16 mouse cellular contexts compared by ENCODE assay signal in genomic region chr13:18530509-18530908, GRCm38 (mm10).
DNase-seq lines count a peak whose midpoint lies in the region; ATAC-seq and TF ChIP-seq lines count a peak whose summit lies in the region.
"Had no signal": no experiment of that assay in that cellular context is flagged by ENCODE, and none has a peak within 500 bp of the region (broad histone marks: within the 10 kb centered on the region; RNA-seq: fewer than 3 reads in every experiment).

No protein-coding gene starts in this region.

- H3K36me3 ChIP-seq in intestine, embryonic 14.5 days (ENCODE audit: control insufficient read depth, insufficient read depth, low read length): no peaks in the 10 kb centered on the region
- H3K36me3 ChIP-seq in intestine, embryonic 15.5 days: no peaks in the 10 kb centered on the region
- no peaks in the 10 kb centered on the region for H3K36me3 ChIP-seq in forebrain, postnatal 0 days (ENCODE audit: insufficient read depth)
- H3K36me3 ChIP-seq: forebrain, embryonic 12.5 days; heart, embryonic 12.5 days; midbrain, embryonic 12.5 days; neural tube, embryonic 12.5 days; stomach, embryonic 15.5 days had no signal

- H3K9ac ChIP-seq in intestine, embryonic 14.5 days (ENCODE audit: low read length): no peak overlapping the region
- H3K9ac ChIP-seq in intestine, embryonic 15.5 days: no peak overlapping the region
- H3K9ac ChIP-seq in forebrain, postnatal 0 days: no peak overlapping the region
- H3K9ac ChIP-seq: forebrain, embryonic 12.5 days; heart, embryonic 12.5 days; midbrain, embryonic 12.5 days; neural tube, embryonic 12.5 days; stomach, embryonic 15.5 days had no signal

- no peaks in the 10 kb centered on the region for H3K4me1 ChIP-seq in intestine, embryonic 14.5 days (replicated peaks; ENCODE audit: control insufficient read depth, insufficient read depth, low read length)
- H3K4me1 ChIP-seq in intestine, embryonic 15.5 days (replicated peaks): no peaks in the 10 kb centered on the region
- no peaks in the 10 kb centered on the region for H3K4me1 ChIP-seq in forebrain, postnatal 0 days (ENCODE audit: insufficient read depth)
- H3K4me1 ChIP-seq: forebrain, embryonic 12.5 days; heart, embryonic 12.5 days; midbrain, embryonic 12.5 days; neural tube, embryonic 12.5 days; stomach, embryonic 15.5 days had no signal

- no peaks in the 10 kb centered on the region for H3K9me3 ChIP-seq in intestine, embryonic 14.5 days (ENCODE audit: control insufficient read depth, low read length)
- no peaks in the 10 kb centered on the region for H3K9me3 ChIP-seq in intestine, embryonic 15.5 days
- no peaks in the 10 kb centered on the region for H3K9me3 ChIP-seq in forebrain, postnatal 0 days (ENCODE audit: low read length)
- H3K9me3 ChIP-seq: forebrain, embryonic 12.5 days; midbrain, embryonic 12.5 days; neural tube, embryonic 12.5 days; stomach, embryonic 15.5 days had no signal

- H3K4me2 ChIP-seq in intestine, embryonic 14.5 days (ENCODE audit: low read length): no peak overlapping the region
- no peak overlapping the region for H3K4me2 ChIP-seq in intestine, embryonic 15.5 days (replicated peaks)
- H3K4me2 ChIP-seq in forebrain, postnatal 0 days (ENCODE audit: low read depth): no peak overlapping the region
- H3K4me2 ChIP-seq: forebrain, embryonic 12.5 days; heart, embryonic 12.5 days; midbrain, embryonic 12.5 days; neural tube, embryonic 12.5 days; stomach, embryonic 15.5 days had no signal

- H3K4me3 ChIP-seq in intestine, embryonic 14.5 days (ENCODE audit: low read depth, low read length): no peak overlapping the region
- H3K4me3 ChIP-seq in intestine, embryonic 15.5 days (replicated peaks): no peak overlapping the region
- H3K4me3 ChIP-seq in forebrain, postnatal 0 days (ENCODE audit: low read depth, low read length): no peak overlapping the region
- H3K4me3 ChIP-seq: forebrain, embryonic 12.5 days; heart, embryonic 12.5 days; layer of hippocampus, adult 2 months; midbrain, embryonic 12.5 days; neural tube, embryonic 12.5 days; stomach, embryonic 15.5 days had no signal

- TF ChIP-seq CTCF in forebrain, postnatal 0 days (IDR thresholded peaks at IDR 0.05; ENCODE audit: low read depth): no peak

- ATAC-seq in intestine, embryonic 14.5 days (replicated peaks; ENCODE audit: low FRiP score, low TSS enrichment, low read depth): no peak
- ATAC-seq in intestine, embryonic 15.5 days: no peak
- no peak for ATAC-seq in forebrain, postnatal 0 days
- ATAC-seq: lung, postnatal 0 days had no signal

- peak; percentile 59 for DNase-seq in intestine, embryonic 14.5 days (ENCODE audit: low spot score)
- DNase-seq in 416B (ENCODE audit: low read depth) (peak; percentile 31), NIH3T3 (ENCODE audit: low read depth) (peak; percentile 54)
- peak; percentile 49 for DNase-seq in forelimb bud, embryonic 11.5 days (ENCODE audit: low read depth, low spot score)
- no peak for DNase-seq in cerebellum, adult 18-20 months
- DNase-seq in spleen, adult 12 weeks (ENCODE audit: low spot score): no peak
- no peak for DNase-seq in forebrain, postnatal 0 days
- DNase-seq: left cerebral cortex, postnatal 4 days had no signal

- H3K27ac ChIP-seq in intestine, embryonic 14.5 days (ENCODE audit: low read depth): no peak overlapping the region
- no peak overlapping the region for H3K27ac ChIP-seq in intestine, embryonic 15.5 days
- no peak overlapping the region for H3K27ac ChIP-seq in forebrain, postnatal 0 days (ENCODE audit: low read depth, low read length)
- H3K27ac ChIP-seq: forebrain, embryonic 12.5 days; layer of hippocampus, adult 2 months; midbrain, embryonic 12.5 days; neural tube, embryonic 12.5 days; stomach, embryonic 15.5 days had no signal

- H3K27me3 ChIP-seq in intestine, embryonic 14.5 days (replicated peaks; ENCODE audit: control insufficient read depth, insufficient read depth, low read length): no peaks in the 10 kb centered on the region
- no peaks in the 10 kb centered on the region for H3K27me3 ChIP-seq in intestine, embryonic 15.5 days (replicated peaks)
- no peaks in the 10 kb centered on the region for H3K27me3 ChIP-seq in forebrain, postnatal 0 days (ENCODE audit: insufficient read depth, low read length)
- H3K27me3 ChIP-seq: forebrain, embryonic 12.5 days; heart, embryonic 12.5 days; midbrain, embryonic 12.5 days; neural tube, embryonic 12.5 days; stomach, embryonic 15.5 days had no signal

- 68% methylated on average over 1 of the region's 1 CpGs for WGBS in intestine, embryonic 14.5 days
- 50% methylated on average over 1 of the region's 1 CpGs for WGBS in intestine, embryonic 15.5 days
- WGBS in forebrain, postnatal 0 days: 63% methylated on average over 1 of the region's 1 CpGs

Comparison
In these comparisons a context has a peak if more than half of its experiments do, and no peak if none do; other contexts are left out.
1. DNase-seq: peak in intestine, embryonic 14.5 days (single experiment), 416B (single experiment), NIH3T3 (single experiment) and forelimb bud, embryonic 11.5 days (single experiment); none in cerebellum, adult 18-20 months (0 of 2), spleen, adult 12 weeks (single experiment) and forebrain, postnatal 0 days (single experiment).